Mouse (Mus musculus) spleen, adult 2 months (tissue): ENCODE data around the gene Fezf2. TPM values are rescaled to one million over a fixed set of nuclear protein-coding genes. Genes with fewer than 3 reads are reported as not detected.

ENCODE experiments used
- DNase-seq, 2 experiments: peaks; one replicate each; pipeline versions ENCODE4 v3.0.0 to v3.0.0-alpha.2; 2012 to 2021; ENCODE audit warnings: low spot score in 2 of 2, low read depth in 1 of 2
- H3K27ac ChIP-seq: fragments of 200-500 bp; 2 replicates; pipeline ENCODE4 v1.5.1; 2012; ENCODE audit warnings: low read length, inconsistent platforms; ENCODE audit not compliant: insufficient read depth
- H3K27me3 ChIP-seq: fragments of 200-500 bp; 2 replicates; pipeline ENCODE4 v1.6.1; 2012; ENCODE audit warnings: mild to moderate bottlenecking, moderate library complexity, low read length, inconsistent platforms; ENCODE audit not compliant: control insufficient read depth, insufficient read depth
- H3K36me3 ChIP-seq: fragments of 200-500 bp; 2 replicates; pipeline ENCODE4 v1.6.1; 2012; ENCODE audit warnings: mild to moderate bottlenecking, low read length, inconsistent platforms; ENCODE audit not compliant: control insufficient read depth, insufficient read depth
- H3K4me1 ChIP-seq: fragments of 200-500 bp; 2 replicates; pipeline ENCODE4 v1.6.1; 2011; ENCODE audit warnings: inconsistent platforms; ENCODE audit not compliant: control insufficient read depth, insufficient read depth, insufficient read length
- H3K4me3 ChIP-seq: fragments of 200-500 bp; 2 replicates; pipeline ENCODE4 v1.5.1; 2011; ENCODE audit warnings: mild to moderate bottlenecking, inconsistent platforms; ENCODE audit not compliant: insufficient read depth, insufficient read length; ENCODE audit errors: extremely low read depth
- CTCF ChIP-seq: fragments of 200-500 bp; IDR thresholded peaks from 2 replicates; pipeline ENCODE4 v1.5.1; 2011; ENCODE audit warnings: mild to moderate bottlenecking, inconsistent platforms; ENCODE audit not compliant: insufficient read depth, insufficient read length, insufficient replicate concordance; ENCODE audit errors: extremely low read depth
- POLR2A ChIP-seq: fragments of 200-500 bp; IDR thresholded peaks from 2 replicates; pipeline ENCODE4 v1.6.1; 2011; ENCODE audit warnings: low read depth, low read length, inconsistent platforms
- WGBS: fragments of 180-500 bp; shearing (Covaris S2); methylation state at CpG from one replicate; pipeline ENCODE4 v1.1.7; 2018; 5-methylcytosine and 5-hydroxymethylcytosine counted together
- polyA plus RNA-seq: library from polyadenylated mRNA; depleted of rRNA; stranded (reverse); fragments of >200 nt; gene quantifications from 2 replicates; pipeline ENCODE4 v1.2.3, GENCODE M21; 2012

Gene Fezf2
- polyA plus RNA-seq, 1 experiment: not detected

DNA sequence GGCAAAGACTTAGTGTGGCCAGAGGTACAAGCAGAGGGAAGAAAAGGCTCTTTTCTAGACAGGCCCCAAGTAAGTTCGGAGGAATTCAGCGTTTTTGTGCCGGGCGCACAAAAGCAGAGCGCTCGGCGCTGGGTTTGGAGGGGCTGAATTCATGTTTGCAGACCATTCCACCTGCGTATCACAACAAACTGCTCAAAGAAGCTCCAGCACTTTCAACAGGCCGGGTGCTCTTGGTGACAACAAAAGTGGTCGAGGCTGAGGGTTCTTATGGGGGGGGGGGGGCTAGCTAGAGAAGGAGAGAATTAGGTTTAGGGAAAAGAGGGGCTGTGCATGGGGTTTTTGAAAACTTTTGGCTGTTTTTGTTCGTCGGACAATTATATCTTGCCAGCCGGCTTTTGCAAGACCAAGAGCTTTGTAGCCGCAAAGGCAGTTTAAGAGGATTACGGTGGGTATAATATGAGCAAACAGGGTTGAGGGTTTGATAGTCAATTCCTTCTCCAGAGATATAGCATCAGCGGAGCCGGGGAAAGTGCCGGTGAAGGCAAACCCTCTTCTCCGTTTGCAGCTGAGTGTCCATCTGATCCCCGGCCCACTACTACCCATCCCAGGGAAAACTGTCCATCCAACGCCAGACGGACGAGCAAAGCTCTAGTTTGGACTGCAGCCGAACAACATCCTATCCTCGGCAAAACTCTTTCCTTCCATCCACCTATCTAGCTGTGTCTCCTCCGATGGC, 956 bp downstream of the Fezf2 start:
- DNase-seq: no peak
- no peak for TF ChIP-seq CTCF
- no peak for TF ChIP-seq POLR2A
- peaks cover 29% of the 10 kb centered on the region for H3K27me3 ChIP-seq
- H3K4me1 ChIP-seq: no peaks in the 10 kb centered on the region
- no peaks in the 10 kb centered on the region for H3K36me3 ChIP-seq
- H3K4me3 ChIP-seq: no peak overlapping the region
- no peak overlapping the region for H3K27ac ChIP-seq
- 6% methylated on average over 26 of the region's 26 CpGs for WGBS

DNA sequence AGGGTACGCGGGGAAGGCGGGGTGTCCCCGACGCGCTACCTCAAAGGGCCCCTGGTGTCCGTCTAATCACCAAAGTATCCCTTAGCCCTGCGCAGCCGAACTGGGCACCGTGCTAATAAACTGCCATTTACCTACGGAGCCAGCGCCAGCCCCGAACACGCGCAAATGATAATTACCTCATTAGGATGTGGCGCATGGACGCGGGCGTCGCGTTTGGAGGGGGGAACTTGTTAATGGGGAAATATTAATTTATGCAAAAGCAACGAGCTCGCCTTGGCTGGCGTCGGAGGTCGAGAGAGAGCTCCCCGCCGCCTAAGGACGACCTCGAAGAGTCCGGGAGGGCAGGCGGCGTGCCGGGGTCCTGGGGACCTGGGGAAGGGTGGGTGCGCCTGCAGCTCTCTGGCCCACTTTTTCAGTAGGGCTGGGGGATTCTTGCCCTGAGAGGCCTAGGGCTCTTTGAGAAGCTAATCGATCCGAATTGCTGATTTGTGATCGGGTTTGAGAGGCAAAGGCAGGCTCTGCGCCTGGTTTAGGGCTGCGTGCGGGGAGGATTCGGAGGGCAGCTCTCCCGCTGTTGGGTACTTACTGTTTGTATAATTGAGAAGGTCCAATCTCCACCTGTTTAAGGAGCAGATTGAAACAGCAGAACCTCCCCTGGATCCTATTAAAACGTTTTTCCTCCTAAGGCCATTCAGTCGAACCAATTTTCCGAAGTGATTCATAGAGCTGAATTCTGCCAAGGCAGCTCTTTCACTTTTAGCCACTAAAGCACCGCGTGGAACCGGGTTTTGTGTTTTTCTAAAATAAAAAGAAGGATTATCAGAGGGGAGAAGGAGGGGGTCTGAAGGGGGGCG, 1.8 kb downstream of the Fezf2 start:
- Histone ChIP-seq H3K27ac (no peak overlapping the region), H3K36me3 (no peaks in the 10 kb centered on the region), H3K27me3 (peaks cover 32% of the 10 kb centered on the region), H3K4me1 (no peaks in the 10 kb centered on the region), H3K4me3 (no peak overlapping the region)
- WGBS: 4% methylated on average over 50 of the region's 50 CpGs
- DNase-seq: no peak
- TF ChIP-seq CTCF (no peak), POLR2A (no peak)

GRCm38 (mm10) chr14:12345241-12345921, 2.6 kb downstream of the Fezf2 start:
- TF ChIP-seq CTCF (no peak), POLR2A (no peak)
- no peak overlapping the region for H3K27ac ChIP-seq
- H3K27me3 ChIP-seq: peaks cover 32% of the 10 kb centered on the region
- 4% methylated on average over 40 of the region's 40 CpGs for WGBS
- H3K36me3 ChIP-seq: no peaks in the 10 kb centered on the region
- no peak for DNase-seq
- H3K4me1 ChIP-seq: no peaks in the 10 kb centered on the region
- no peak overlapping the region for H3K4me3 ChIP-seq

DNA sequence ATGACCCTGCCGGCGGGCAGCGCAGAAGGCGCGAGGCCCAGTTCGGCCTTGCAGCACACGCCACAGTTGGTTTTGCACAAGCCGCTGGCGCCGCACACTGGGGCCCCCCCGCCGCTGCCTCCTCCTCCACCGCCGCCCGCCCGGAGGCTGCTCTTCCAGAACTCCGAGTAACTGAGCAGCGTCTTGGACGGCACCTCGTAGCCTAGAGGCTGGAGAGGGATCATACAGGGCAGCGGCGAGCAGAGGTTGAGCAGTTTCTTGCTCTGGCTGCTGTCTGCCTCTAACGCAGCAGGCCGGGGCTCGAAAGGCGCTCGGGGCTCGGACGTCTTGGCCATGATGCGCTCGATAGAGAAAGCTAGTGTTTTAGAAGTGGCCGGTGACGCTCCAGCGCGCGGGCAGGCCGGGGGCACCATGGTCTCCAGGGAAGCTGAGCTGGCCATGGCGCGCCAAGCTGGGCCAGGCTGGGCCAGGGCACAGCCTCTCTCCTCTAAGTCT, 3.2 kb downstream of the Fezf2 start:
- WGBS: 2% methylated on average over 39 of the region's 39 CpGs
- no peak overlapping the region for H3K27ac ChIP-seq
- H3K27me3 ChIP-seq: peaks cover 32% of the 10 kb centered on the region
- H3K4me1 ChIP-seq: no peaks in the 10 kb centered on the region
- DNase-seq: no peak
- TF ChIP-seq CTCF (no peak), POLR2A (no peak)
- H3K36me3 ChIP-seq: no peaks in the 10 kb centered on the region
- H3K4me3 ChIP-seq: no peak overlapping the region

DNA sequence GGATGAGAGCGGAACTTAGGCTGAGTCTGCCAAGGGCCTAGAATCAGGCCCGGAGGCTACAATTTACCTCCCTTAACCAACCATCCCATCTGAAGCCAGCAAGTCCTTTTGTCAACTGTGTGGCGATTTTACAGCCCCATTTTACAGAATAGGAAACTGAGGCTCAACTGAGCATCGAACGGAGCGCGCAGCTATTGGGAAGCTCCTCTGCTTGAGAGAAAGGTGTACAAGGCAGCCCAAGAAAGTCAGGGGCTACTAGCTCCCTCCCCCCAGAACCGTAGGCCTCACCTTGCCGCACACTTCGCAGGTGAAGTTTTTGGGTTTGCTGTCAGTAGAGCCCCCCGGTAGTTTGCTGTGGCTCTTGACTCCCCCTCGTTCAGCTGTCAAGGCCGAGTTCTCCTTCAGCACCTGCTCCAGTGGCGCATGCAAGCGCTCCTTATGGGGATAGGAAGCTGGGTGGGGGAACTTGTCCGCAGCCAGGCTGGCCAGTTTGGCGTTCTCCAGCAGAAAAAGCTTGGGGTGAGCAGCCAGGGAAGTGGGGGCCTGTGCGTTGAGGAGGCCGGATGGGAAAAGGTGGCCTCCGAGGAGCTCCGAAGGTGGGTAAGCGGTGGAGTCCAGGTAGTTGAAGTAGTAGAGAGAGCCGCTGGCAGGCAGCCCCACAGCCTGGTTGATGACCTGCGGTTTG, 3.8 kb downstream of the Fezf2 start:
- no peaks in the 10 kb centered on the region for H3K4me1 ChIP-seq
- no peak for DNase-seq
- 11% methylated on average over 24 of the region's 24 CpGs for WGBS
- no peaks in the 10 kb centered on the region for H3K36me3 ChIP-seq
- H3K4me3 ChIP-seq: no peak overlapping the region
- no peak for TF ChIP-seq CTCF
- no peak for TF ChIP-seq POLR2A
- no peak overlapping the region for H3K27ac ChIP-seq
- H3K27me3 ChIP-seq: peaks cover 32% of the 10 kb centered on the region

DNA sequence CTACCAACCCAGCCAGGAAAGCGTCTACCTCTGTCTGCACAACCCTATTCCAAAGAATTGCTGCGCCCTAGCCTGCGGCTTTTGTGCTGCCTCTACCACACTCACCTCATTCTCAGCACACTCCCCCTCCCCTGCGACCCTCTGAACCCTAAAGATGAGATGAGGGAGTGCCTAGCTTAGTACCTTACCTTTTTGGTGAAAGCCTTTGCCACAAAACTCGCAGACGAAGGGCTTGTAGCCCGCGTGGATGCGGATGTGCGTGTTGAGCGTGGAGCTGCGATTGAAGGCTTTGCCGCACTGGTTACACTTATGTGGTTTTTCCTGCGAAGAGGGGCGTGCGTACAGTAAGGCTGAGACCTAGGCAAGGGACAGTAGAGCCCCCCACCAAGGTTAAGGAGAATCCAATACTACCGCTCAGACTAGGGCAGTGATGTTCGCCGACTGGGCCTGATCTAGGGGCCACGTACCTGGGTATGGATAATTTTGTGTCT, 4.5 kb downstream of the Fezf2 start:
- DNase-seq: no peak
- peaks cover 30% of the 10 kb centered on the region for H3K27me3 ChIP-seq
- H3K27ac ChIP-seq: no peak overlapping the region
- H3K4me3 ChIP-seq: no peak overlapping the region
- no peaks in the 10 kb centered on the region for H3K4me1 ChIP-seq
- no peaks in the 10 kb centered on the region for H3K36me3 ChIP-seq
- no peak for TF ChIP-seq CTCF
- no peak for TF ChIP-seq POLR2A
- 11% methylated on average over 20 of the region's 20 CpGs for whole genome bisulfite sequencing
